Mouse (Mus musculus) layer of hippocampus, adult 18-20 months (tissue): ENCODE data around the gene Ptar1. TPM values are rescaled to one million over a fixed set of nuclear protein-coding genes. Genes with fewer than 3 reads are reported as not detected.

Experiments
- DNase-seq, 2 experiments: peaks; one replicate each; pipeline ENCODE4 v3.0.0; 2022; ENCODE audit warnings: low spot score in 2 of 2
- total RNA-seq, 2 experiments: library from RNA; stranded (reverse); gene quantifications; 2 replicates each; pipeline ENCODE4 v1.2.3; 2021

Gene Ptar1
- total RNA-seq, 2 experiments from 2014 or later, result 36.1 to 39.3 TPM

DNA sequence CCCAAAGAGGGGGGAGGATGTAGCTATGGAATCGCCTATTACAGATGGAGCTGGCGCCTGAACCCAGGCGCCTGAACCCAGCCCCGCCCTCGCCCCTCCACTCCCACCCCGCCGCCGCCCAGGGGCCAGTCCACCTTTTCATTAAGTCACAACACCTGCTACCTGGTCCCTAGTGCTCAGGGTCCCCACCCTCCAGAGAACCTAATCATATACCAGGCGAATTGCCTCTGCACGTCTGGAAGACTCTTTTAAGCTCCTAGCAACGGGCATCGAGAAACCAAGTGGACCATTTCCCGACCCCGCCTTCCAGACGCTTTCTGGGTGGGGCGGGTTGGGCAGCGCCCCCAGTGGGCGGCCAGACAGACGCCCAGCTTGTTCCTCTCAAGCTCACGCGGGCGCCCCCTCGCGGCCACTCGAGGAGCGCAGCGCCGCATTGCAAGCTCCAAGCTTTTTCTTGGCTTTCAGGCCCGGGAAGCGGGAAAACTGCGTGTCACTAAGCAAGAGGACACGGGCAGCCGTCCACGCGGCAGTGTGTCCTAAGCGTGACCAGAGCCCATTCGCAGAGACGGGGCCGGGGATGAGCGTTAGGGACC is 70.8 kb downstream of the Ptar1 start:
- DNase-seq, result peak; percentile 90 to 97

DNA sequence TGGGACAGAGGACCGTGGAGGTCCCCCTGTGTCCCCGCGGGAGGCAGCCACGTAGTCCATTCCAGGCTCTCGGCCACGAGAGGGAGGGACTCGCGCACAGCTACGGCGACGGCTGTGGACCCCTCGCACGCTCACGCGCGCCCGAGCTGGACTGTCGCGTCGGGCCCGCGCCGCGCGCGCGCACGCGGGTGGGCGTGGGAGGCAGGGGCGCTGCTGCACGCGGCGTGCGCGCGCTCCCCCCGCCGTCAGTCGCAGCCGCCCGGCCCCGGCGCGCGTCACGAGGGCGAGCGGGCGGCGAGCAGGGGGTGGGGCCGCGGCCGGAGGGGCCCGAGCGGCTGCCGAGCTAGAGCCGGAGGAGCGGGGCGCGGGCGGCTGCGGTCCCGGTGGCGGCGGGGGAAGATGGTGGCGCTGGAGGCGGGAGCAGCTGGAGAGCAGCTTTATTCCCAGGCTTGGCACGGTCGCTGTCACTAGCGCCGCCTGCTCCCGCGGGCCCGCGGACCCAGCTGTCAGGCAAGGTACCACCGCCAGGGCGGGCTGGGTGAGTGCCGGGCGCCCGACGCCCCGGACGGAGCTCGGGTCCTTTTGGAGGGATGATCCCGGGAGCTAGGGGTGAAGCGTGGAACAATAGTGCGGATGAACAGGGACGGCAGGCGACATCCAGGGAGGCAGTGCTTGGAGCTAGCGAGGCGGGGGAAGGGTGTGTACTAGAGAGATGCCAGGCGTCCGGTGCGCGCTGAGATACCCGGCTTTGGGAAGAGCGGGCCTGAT is 71.5 kb downstream of the Ptar1 start, which contains the start of gene Apba1:
TSS of gene Apba1 (plus strand) at position 334 of the 768 bp plus-strand sequence.
- DNase-seq, result peak in 1 of 2 experiments; percentile 81

- DNase-seq, result peak in 1 of 2 experiments; percentile 10
Observed at GRCm38 (mm10) chr19:23759322-23759945, 72.2 kb downstream of the Ptar1 start.

DNA sequence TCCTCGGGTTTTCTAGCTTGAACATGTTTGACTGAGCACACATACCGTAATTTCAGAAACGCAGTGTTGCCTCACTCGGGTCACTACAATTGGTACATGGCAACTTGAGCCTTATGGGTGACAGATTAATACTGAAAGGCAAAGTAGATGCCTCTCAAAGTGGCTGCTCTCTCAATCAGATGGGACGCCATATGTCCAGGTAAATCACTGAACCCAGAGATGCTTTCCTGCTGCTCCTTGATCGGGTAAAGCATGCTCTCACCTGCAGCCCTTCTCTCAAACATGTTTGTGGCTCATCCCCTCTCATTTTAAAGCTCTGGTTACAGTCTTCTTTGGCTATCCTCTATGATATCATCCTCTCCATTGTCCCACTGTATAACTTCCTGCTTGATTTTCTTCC is 76.1 kb downstream of the Ptar1 start:
- DNase-seq, result no peak

DNA sequence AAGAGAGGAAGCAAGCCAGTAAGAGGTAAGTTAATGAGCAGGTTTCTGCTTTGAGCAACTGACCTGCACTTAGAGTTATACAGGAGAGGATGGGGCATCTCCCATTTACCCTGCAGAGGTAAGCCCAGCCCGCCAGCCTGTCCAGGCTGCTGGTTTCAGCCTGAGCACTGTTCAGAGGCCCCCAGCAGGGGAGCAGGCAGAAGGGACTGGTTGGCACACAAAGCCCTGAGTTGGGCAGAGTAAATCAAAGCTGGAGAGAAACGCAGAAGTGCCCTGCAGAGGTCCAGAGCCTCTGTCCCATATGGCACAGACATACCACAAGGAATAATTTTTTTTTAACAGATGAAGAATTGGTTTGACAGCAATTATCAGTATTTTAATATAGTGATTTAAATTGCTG is 76.8 kb downstream of the Ptar1 start:
- DNase-seq, result no peak

GRCm38 (mm10) chr19:23768864-23769263 is 81.6 kb downstream of the Ptar1 start:
- no peak for DNase-seq

DNA sequence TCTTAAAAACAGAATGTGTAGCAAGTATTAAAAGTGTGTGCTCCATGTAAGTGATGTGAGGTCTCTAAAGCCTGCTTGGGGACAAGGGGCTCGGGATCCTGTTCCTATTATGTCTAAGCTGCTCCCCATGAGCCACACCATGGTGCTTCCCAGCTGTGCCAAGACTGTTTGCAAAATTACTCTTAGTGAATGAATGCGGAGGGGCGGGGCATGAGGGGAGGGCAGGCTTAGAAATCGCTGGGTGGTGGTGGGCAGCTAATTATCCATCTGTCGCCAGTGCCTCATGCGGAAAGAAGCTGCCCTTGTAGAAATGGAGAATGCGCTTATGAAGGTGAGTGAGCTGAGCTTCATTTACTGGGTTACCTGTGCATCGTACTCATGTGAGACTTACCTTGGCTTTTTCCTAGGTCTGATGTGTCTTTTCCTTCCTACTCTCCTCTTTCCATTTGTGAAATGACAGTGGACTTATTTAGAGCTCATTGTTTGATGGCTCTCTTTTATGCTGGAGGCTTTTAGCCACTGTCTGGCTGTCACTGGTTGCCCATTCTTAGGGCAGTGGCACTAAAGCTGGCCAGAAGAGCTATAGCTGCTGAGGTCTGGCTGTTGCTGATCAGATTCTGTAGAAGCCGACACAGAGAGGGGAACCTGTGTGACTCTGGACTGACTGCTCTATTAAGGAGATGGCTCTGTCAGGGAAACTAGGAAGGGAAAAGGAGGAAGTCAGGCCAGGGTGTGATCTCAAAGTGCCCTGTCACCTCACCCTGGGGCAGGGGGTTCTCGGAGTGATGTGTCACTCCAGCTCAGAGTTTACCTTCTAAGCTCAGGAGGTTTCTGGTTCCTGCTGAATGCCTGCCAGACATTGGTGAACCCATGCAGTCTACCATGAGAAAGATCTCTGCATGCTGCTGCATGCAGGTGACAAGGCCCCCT is 83.5 kb downstream of the Ptar1 start:
- DNase-seq, result no peak

GRCm38 (mm10) chr19:23771971-23772370 is 84.7 kb downstream of the Ptar1 start:
- no peak for DNase-seq

DNA sequence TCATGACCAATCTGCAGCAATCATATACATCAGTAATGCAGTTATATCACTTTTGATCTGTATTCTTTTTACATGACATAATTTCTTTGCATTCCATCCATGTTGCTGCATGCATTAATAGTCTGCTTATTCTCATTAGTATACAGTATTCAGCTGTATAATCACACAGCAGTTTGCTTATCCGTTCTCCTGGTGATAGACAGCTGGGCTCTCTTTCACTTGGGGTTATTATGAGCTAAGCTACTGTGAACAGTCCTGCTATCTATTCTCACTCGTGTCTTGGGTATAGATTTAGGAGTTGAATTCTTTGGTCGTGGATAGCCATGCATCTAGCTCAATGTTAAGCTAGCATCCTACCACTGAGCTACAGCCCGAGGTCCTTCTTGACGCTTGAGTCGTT is 88.1 kb downstream of the Ptar1 start:
- DNase-seq, result no peak

- no peak for DNase-seq
Observed at GRCm38 (mm10) chr19:23779130-23779529, 91.9 kb downstream of the Ptar1 start.

DNA sequence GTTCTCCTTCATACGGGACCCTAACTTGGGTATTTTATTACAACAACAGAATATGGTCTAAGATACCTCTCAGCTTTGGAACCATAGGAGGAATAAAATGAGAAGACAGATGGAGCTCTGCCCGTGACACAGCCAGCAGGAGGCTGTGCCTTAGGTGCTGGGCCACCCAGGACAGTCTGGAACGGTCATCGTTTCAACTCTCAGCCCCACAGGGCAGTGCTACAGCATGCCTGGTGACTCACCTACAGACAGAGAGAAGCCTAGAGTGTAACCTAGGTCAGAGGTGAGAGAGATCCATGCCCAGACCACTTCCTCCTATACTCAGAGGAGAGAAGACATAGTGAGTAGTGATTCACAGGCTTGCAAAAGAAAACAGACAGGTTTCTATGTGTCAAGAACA is 92.9 kb downstream of the Ptar1 start:
- no peak for DNase-seq

Other genes starting within 250 kb of the Ptar1 start
- gene Mamdc2, start 239.0 kb upstream of the Ptar1 start, total RNA-seq, result under 1 TPM; 0.68 to 0.79 TPM
- gene 1700028P14Rik, start 34.6 kb upstream of the Ptar1 start, total RNA-seq, result 1 to 10 TPM; 2.4 to 2.6 TPM
- 100 to 1,000 TPM; 120 to 121 TPM for gene Apba1, start 71.5 kb downstream of the Ptar1 start, total RNA-seq